Mouse (Mus musculus): Measurements from ENCODE around the gene Pecam1.

- no peak for TF ChIP-seq EP300 (IDR thresholded peaks at IDR 0.05; ENCODE audit: low read depth)
- no peak for TF ChIP-seq CTCF (IDR thresholded peaks at IDR 0.05; ENCODE audit: low read depth)
Observed at GRCm38 (mm10) chr11:106704399-106705111, 45.9 kb downstream of the Pecam1 start.
